Mouse (Mus musculus) erythroblast, embryonic 14.5 days (primary cell): ENCODE measurements around the gene Ctsd.

Source experiments
- GATA1 ChIP-seq: IDR thresholded peaks from 2 replicates; pipeline ENCODE4 v1.6.1; 2012; ENCODE audit warnings: low read length, inconsistent platforms, mixed read lengths
- TAL1 ChIP-seq: IDR thresholded peaks from 3 replicates; pipeline ENCODE4 v1.6.1; 2012; ENCODE audit warnings: low read length, inconsistent platforms, mixed read lengths

DNA sequence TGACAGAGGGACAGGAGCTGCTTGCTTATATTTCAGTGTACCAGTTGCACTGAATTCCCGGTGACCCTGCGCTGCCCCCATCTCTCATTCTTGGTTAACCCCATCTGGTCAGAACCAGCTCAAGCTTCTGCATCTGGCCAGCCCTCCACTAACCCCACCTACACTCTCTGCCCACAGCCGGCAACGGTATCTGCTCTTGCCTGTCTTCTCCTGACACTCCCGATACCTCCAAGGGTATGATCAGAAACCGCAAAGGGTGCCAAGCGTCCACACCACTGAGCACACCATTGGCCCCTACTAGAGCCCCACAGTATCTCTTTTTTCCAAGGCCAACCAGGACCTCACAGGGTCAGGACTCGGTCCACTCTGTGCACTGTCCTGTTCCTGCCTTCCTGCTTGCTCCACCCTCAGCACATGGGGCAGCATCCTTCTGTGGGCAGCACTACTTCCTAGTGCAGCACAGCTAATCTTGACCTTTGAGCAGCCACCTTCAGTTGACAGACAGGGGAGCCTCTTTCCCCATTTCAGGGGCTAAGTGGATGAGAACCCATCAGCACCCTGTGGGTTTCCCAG, 33.1 kb downstream of the Ctsd start:
- TF ChIP-seq GATA1 (no peak), TAL1 (peak; percentile 22; the same call in 1 of the 3 replicates)
